Mouse (Mus musculus): ENCODE measurements around the gene Ctf2.
A peak's percentile ranks its signal among the peaks of the same experiment; 100 is the strongest.

The Ctf2 gene

DNA sequence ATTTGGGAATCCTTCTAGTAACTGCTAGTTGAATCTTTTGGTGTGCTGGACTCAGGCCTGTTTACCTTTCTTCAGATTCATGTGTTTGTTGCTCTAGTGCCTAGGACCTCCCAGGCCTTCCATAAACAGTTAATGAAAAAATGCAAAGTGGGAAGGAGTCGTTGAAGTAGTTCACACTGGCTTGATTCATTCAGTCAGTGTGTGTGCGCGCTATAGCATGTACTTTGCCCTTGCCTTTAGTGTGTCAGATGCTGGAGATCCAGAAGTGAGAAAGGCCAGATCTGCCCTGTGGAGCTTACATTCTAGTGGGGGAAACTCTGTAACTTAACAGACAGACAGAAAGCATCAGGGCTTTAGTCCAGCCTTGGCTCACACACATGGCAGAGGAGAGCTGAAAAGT lies 28.5 kb upstream of the Ctf2 start:
- no peak for DNase-seq (ENCODE audit: low spot score in 2 of 2)

DNA sequence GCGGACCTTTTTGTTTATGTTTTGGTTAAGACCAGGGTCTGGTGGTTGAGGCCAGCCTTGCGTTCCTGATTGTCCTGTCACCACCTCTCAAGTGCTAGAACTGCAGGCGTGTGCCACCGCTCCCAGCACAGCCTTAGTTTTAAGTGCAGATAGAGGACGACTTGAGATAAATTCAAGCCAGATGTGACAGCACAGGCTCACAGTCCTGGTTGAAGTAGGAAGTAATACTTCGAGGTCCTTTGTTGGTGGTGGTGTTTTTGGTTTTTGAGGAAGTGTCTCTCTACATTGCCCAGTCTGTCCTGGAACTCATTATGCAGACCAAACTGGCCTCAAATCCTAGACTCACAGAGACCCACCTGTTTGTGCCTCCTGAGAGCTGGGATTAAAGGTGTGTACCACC lies 27.8 kb upstream of the Ctf2 start:
- no peak for DNase-seq (ENCODE audit: low spot score in 2 of 2)

DNA sequence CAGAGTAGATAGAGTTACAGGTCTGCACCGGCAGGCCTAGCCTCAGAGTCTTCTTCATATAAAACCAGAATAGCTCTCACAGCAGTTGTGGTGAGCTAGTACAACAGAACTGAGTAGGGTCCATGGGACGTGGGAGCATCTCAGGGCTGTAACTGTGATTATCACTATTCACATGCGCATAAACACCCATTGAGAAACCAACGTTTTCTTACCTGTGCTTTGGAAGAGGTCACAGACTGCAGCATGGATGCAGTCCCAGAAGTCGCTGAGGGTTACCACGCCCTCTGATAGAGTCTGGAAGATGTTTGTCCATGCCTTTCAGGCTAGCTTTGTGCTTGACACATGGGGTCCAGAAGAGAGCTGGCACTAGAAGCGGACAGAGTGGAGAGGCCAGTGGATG lies 21.8 kb upstream of the Ctf2 start:
- DNase-seq (ENCODE audit: low spot score in 2 of 2): no peak

DNA sequence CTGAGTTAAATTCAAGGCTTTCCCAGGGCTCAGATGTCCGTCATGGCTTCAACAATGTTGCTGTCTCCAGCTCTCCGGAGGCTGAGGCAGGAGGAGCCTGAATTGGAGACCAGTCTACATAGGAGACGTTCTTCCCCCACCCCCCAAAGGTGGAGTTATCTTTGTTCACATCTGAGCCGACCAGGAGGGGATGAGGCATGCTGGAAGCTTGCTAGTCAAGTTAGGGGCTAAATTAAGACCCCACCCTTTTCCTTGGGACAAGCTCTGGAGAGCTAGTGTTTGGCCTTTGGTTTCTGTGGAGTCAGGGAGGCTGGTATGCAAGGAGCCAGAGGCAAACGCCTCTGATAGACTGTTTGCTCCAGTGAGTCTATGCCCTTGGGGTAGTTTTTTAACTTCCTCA lies 21.2 kb upstream of the Ctf2 start:
- no peak for DNase-seq (ENCODE audit: low spot score in 2 of 2)

DNA sequence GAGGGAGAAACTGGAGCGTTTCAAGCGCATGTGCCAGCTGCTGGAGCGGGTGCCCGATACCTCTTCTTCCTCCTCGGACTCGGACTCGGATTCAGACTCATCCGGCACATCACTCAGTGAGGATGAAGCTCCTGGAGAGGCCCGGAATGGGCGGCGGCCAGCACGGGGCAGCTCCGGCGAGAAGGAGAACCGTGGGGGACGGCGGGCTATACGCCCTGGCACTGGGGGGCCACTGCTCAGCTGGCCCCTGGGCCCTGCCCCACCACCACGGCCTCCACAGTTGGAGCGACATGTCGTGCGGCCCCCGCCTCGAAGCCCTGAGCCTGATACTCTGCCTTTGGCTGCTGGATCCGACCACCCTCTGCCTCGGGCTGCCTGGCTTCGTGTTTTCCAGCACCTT lies 20.1 kb upstream of the Ctf2 start:
- DNase-seq (ENCODE audit: low spot score in 2 of 2): no peak

DNA sequence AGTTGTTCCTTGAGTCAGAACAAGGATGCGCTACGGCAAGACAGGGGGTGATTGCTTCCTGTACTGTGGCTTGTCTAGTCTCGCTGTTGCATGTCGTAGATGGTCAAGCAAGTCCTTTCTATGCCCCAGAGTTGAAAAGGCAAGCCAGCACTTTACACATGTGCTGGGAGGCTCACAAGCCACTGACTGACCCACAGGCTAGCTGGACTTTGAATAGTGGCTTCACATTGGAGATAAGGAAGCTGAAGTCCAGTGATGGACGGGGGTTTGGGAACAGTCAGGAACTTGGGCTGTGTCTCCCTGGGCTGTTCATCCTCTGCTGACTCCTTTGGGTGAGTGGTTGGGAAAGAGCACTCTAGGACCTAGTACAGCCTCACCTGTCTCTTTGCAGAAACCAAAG lies 19.7 kb upstream of the Ctf2 start:
- no peak for DNase-seq (ENCODE audit: low spot score in 2 of 2)

DNA sequence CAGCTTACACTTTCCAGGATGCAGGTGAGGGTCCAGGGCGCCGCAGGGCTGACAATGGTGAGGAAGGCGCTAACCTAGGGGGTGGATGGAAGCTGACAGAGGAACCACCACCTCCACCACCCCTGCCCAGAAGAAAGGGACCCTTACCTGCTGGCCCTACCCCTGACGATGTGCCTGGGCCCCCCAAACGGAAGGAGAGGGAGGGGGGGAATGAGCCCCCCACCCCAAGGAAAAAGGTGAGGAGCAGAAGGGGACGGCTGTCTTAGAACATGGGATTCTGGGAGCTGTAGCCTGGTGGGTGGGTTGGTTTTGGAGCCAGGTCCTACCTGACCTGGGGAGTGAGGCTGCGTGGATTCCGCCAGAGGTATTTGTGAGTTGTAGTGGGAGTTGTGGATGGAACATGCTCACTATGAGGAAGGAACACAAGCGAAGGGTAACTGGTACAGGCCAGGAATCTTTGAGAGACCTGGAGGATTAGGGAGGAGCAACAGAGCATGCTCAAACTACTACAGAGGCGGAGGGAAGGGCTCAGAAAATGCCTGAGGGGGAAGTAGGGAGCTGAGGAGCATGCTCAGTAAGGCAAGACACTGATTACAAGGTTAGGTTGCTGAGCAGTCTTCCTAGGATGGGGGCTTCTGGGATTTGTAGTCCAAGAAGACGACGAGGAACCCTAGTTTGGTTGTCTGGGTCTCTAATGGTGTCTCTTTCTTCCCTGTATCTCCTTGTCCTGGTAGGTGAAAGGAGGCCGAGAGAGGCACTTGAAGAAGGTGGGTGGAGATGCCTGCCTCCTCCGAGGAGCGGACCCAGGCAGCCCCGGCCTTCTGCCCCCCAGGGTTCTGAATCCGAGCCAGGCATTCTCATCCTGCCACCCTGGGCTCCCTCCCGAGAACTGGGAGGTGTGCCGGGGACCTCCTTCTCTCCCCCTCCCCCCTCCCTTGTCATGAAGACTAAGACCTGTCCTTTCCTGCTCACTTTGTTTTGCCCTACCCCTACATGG lies 18.5 kb upstream of the Ctf2 start:
- DNase-seq (ENCODE audit: low spot score in 2 of 2): no peak

DNA sequence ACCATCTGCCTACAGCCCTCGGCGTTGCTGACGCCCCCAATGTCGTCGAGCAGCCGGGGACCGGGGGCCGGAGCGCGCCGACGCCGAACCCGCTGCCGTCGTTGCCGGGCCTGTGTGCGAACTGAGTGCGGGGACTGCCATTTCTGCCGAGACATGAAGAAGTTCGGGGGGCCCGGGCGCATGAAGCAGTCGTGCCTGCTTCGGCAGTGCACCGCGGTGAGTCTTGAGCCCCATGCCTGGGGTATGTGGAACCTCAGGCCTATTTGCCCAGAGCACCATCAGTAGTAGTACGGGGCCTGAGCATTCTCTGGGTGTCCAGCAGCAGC lies 16.2 kb upstream of the Ctf2 start:
- DNase-seq (ENCODE audit: low spot score in 2 of 2): no peak

DNA sequence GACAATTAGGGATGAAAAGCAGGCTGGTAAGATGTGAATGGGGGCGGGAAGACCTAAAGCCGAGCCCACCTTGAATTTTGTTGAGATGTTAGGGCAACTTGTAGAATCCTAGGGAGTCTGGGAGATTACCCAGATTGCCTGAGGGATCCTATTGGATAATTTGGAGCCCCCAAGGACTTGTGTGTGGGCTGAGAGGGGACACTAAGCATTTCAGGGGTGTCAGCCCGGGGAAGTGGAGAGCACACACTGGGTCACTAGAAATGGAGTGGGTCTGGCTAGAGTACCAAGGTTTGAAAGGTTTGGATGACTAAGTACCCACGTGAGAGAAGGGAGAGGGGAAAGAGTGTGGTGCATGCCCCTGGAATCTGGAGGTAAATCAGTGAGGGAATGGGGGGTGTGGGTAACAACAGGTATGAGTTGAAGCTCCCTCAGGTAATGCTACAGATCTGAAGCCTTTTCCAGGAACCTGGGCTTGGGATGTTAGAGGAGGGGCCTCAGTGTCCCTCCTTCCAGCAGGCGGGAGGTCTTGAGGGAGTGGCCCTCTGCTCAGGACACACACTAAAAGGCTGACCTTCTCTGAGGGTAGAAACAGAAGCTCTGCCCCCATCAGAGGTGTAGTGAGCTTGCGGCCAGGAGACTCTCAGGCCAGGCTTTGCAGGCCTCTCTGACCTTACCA lies 15.7 kb upstream of the Ctf2 start:
- DNase-seq (ENCODE audit: low spot score in 2 of 2): no peak

DNA sequence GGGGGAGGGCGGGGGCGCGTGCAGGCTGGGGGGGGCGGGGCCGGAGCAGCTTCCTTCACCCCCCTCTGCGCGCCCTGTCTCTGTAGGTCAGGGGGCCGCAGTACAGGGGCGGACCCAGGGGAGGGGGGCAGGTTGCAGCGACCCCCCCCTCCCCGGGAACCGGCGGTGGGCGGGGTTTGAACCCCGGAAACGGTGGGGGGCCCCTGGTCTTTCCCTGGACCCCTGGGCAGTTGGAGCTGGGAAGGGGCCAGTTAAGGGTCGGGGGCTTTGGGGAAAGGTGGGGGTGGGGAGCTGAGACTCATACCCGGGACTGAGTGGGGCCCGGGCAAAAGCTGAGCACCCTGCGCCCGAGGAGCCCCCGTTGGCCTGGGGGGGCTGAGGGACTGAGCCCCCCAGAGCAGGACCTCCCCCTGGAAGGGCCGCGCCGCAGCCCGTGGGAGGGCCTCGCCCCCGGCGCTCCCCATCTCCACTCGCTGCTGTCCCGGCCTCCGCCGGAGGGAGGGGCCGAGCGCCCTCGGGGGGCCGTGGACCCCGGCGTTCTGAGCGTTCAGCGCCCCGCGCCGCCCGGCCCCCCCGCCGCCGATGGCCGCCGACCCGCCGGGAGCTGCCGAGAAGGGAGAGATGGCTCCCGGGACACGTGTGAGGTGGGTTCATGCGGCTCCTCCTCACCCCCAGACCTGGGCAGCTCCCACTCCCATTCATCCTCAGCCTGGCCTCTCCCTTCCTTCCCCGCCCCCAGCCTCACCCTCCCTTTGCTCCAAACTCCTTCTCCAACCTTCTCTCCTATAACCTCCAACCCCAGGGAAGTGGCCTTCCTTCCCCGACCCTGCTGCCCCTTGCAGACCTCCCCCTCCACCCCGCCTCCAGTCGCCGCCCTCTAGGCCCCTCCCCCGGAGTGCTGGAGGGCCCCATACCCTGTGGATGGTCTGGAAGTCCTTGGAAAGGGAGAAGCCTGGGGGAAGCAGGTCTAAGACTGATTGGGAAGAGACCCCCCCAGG lies 14.8 kb upstream of the Ctf2 start:
- DNase-seq (ENCODE audit: low spot score in 2 of 2): no peak

DNA sequence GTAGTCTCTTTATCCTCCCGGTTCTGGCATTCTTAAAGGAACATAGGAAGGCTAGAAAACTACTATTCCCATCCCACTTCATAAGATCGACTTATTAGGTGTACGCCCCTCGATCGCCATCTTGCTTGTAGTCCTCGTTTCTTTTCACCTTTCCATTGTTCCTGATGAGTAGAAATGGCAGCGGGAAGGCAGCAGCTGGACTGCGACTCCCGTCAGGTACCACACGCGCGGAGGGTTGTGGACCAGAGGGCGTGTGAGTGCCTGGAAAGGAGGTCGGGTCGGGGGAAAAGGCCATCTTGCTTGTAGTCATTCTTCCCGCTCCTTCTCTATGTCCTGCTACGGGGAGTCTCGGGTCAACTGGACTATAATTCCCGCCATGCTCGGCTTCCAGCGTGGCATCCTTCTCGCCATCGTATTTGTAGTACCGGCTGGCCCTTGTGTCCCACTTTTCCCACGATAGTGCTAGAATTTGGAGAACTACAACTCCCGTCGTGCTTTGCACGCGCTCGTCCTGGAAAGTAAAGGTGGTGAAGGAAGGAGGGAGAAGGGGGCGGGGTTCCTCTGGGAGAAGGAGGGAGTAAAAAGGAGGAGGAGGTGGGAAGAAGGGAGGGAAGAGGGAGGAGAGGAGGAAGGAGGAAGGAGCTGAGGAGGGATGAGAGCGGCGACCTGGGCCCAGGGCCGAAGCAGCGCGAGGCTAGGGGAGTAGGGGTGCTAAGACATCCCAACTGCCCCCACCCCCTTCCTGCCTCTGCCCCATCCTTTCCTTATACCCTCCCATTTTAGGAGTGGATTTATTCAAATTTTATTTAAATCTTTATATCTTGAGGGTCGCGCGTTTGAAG lies 13.9 kb upstream of the Ctf2 start:
- peak; percentile 36 to 58 for DNase-seq (ENCODE audit: low spot score in 2 of 2)

DNA sequence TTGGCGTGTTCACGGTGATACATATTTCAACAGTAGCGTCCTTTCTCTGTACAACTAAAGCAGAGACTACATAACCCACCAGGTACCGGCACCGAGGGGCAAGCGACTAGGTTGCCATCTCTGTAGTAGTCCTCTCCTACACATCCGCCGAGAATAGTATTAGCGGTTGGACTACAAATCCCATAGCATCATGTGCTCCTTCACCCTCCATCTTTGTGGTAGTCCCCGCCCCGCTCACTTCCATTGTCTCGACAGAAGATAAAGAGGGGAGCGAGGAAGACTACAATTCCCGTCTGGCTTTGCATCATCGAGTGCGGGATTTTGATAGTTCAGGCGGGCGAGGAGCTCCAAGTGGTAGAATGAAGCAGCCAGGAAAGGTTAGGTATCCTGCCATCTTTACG lies 13.3 kb upstream of the Ctf2 start:
- peak; percentile 56 to 73 for DNase-seq (ENCODE audit: low spot score in 2 of 2)

DNA sequence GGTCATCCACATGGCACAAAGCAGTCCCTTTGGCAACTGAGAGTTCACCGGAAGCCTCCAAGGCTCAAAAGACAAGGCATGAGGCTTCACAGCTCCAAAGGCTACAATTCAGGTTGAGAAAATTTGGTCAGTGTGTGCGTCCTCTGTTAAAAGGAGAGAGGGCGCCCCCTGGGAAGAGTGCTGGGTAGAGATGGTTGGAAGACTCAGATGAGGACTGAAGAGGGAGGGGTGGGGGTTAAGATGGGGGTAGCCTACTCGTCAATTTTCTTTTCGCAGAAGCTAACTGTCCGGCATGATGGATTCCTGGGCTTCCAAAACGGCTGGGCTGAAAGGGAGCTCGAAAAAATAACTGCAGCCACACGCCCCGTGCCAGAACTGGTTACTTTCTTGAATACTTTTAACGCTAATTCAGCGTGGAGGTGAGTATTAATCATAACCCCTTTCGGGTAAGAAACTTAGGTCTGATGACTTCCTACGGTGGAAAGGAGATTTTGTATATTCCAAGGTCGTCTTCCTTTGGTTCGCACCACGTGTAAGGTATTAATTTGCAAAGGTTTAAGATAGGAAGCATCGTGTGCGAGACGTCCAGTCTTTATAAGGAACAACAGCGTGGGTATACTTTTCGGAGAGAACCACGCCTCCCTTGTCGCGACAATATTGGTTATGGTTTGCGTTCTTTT lies 12.5 kb upstream of the Ctf2 start, which contains the start of gene Fbxl19:
TSS of gene Fbxl19 (plus strand) at position 178 of the 680 bp plus-strand sequence.
- DNase-seq (ENCODE audit: low spot score in 2 of 2): peak; percentile 43 to 60

DNA sequence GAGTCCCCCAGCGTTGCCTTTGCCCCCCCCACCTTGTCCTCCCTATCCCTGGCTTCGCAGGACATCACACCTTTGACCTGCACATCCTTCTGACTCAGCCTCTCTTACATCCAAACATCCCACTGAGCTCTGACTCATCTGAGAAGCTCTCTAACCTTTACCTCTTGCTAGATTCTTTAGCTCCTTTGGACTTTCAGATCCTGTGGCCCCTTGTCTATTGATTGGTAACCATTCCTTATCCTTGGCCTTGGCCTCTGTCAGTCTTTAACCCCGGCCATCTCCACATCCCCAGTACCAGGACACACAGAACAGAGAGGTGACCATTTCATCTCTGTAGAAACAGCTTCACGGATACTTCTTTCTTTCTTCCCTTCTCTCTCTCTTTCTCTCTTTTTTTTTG lies 1.8 kb downstream of the Ctf2 start:
- no peak for DNase-seq (ENCODE audit: low spot score in 2 of 2)

DNA sequence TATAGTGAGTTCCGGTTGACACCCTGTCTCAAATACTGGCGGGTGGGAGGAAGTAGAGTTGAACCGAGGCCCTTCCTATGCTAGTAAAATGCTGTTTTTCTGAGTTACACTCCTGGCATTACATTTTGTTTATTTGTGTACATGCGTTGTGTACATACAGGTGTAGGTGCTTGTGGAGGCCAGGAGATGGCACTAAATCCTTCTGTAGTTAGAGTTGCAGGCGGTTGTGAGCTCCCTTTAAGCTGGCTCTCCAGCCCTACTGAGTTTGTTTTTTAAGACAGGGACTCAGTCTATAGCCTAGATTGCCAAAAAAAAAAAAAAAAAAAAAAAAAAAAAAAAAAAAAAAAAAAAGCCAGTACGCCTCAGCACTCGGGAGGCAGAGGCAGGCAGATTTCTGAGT lies 4.1 kb downstream of the Ctf2 start:
- DNase-seq (ENCODE audit: low spot score in 2 of 2): no peak

DNA sequence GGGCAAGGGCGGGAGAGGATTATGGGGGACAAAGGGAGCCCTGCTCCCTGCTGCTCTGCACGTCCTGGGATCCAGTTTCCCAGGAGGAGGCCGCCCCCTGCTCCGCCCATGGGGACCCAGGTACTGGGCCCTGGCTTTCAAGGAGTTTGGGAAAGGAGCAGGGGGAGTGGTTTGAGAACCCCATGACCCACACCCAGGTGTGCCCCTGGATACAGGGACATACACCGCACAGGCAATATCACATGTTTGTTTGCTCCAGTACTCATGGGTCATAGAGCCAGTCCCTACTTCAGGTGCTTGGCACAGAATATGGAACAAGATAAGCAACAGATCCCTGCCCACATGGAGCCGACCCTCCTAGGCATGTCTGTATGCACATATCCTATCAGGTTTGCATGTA lies 6.0 kb downstream of the Ctf2 start:
- no peak for DNase-seq (ENCODE audit: low spot score in 2 of 2)

DNA sequence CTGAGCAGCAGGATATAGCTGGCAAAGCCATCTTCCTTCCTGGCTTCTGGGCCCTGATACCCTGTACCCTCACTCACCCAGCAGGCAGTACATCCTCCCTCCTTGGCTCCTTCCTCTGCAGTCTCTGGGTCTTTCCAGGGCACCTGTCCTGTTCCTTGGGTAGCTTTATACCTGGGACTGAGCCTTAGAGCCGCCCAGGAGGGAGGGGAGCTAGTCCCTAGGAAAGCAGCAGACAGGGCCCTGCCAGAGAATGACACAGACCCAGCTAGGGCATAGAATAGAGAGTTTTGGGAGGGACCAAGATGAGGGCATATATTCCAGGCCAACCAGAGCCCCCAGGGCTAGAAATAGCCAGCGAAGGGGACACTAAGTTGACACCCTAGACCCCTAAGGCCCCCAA lies 6.5 kb downstream of the Ctf2 start:
- no peak for DNase-seq (ENCODE audit: low spot score in 2 of 2)

DNA sequence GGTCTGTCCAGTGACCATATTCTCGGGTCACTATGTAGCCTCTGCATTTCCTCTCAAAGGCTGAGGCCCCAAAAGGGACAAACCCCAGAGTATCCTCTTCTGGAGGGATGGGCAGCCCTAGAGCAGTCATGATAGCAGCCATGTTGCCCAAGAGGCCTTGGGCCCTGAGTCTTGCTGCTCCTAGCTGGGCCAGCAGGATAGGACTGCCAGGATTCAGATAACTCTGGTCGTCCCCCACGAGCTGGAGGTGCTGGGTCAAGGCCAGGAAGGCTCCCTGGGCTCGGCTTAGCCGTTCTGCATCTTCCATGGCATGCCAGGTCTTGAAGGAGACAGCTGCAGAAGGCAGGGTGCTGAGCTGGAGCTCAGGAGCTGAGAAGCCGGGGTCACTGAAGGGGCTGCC lies 12.7 kb downstream of the Ctf2 start:
- DNase-seq (ENCODE audit: low spot score in 2 of 2): no peak

DNA sequence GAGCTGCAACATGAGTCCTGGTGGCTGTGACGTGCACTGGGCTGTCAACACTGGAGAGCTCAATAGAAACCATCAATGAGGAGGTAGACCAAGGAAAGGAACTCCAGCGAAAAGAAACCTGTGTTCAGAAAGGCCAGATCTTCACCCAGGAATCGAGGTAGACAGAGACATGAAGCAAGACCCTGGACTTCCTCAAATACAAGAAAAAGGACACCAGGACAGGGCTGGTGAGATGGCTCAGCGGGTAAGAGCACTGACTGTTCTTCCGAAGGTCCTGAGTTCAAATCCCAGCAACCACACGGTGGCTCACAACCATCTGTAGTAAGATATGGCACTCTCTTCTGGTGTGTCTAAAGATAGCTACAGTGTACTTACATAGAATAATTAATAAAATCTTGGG lies 13.6 kb downstream of the Ctf2 start:
- DNase-seq (ENCODE audit: low spot score in 2 of 2): no peak

DNA sequence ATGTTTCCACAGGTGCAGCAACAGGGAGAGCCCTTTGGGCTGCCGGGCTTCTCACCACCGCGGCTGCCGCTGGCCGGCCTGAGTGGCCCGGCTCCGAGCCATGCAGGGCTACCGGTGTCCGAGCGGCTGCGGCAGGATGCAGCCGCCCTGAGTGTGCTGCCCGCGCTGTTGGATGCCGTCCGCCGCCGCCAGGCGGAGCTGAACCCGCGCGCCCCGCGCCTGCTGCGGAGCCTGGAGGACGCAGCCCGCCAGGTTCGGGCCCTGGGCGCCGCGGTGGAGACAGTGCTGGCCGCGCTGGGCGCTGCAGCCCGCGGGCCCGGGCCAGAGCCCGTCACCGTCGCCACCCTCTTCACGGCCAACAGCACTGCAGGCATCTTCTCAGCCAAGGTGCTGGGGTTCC lies 15.0 kb downstream of the Ctf2 start:
- peak; percentile 49 to 66 for DNase-seq (ENCODE audit: low spot score in 2 of 2)

DNA sequence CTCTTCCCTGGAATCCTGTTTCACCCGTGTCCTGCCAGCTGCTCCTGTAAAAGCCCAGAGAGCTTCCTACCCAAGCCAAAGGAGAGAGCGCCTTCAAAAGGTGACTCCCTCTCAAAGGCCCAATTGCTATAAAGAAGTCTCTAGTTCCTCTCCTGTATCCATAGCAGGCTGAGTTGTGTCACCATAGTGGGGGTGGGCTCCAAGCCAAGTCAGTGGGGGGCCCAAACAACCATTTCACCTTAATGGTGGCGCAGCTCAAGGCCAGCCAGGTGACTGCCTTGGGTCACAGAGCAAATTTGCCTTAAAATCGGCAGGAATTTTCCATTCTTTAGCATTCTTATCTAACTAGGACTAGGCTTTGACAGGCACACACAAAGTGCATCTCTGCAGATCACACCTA lies 17.1 kb downstream of the Ctf2 start:
- DNase-seq (ENCODE audit: low spot score in 2 of 2): no peak

All from spleen, postnatal 14 days (tissue).